Mouse (Mus musculus) heart, embryonic 16.5 days (tissue): ENCODE results near the gene Apbb2. TPM values are rescaled to one million over a fixed set of nuclear protein-coding genes. Genes with fewer than 3 reads are reported as not detected.

ENCODE experiments used
- ATAC-seq: fragments of 200-750 bp; cut with Nextera tagmentation; replicated peaks from 2 replicates; pipeline ENCODE4 v1.8.0; 2017; ENCODE audit warnings: moderate number of reproducible peaks; ENCODE audit not compliant: insufficient read depth, low FRiP score; ENCODE audit errors: extremely low read depth
- H3K27ac ChIP-seq: fragments of 300-500 bp; sonication (generic); 2 replicates; pipeline ENCODE4 v1.5.1; 2014; ENCODE audit warnings: mild to moderate bottlenecking, low read length, control low read depth, moderate library complexity
- H3K27me3 ChIP-seq: fragments of 300-500 bp; sonication (generic); 2 replicates; pipeline ENCODE4 v1.6.1; 2014; ENCODE audit warnings: low read length, mixed read lengths; ENCODE audit not compliant: control insufficient read depth, insufficient read depth
- H3K36me3 ChIP-seq: fragments of 300-500 bp; sonication (generic); 2 replicates; pipeline ENCODE4 v1.6.1; 2014; ENCODE audit not compliant: control insufficient read depth, insufficient read depth
- H3K4me1 ChIP-seq: fragments of 300-500 bp; sonication (generic); 2 replicates; pipeline ENCODE4 v1.6.1; 2014; ENCODE audit warnings: low read length, mixed read lengths; ENCODE audit not compliant: control insufficient read depth, insufficient read depth
- H3K4me2 ChIP-seq: fragments of 300-500 bp; sonication (generic); 2 replicates; pipeline ENCODE4 v1.6.1; 2014; ENCODE audit warnings: low read depth, mild to moderate bottlenecking, control low read depth, low read length
- H3K4me3 ChIP-seq: fragments of 300-500 bp; sonication (generic); 2 replicates; pipeline ENCODE4 v1.5.1; 2014; ENCODE audit warnings: mild to moderate bottlenecking, control low read depth, low read length
- H3K9ac ChIP-seq: fragments of 300-500 bp; sonication (generic); 2 replicates; pipeline ENCODE4 v1.6.1; 2014; ENCODE audit warnings: low read length, control low read depth
- H3K9me3 ChIP-seq: fragments of 300-500 bp; sonication (generic); replicated peaks from 2 replicates; pipeline ENCODE4 v1.6.1; 2016; ENCODE audit warnings: low read length; ENCODE audit not compliant: control insufficient read depth
- WGBS: fragments of 180-500 bp; shearing (Covaris S2); extraction: QIAGEN DNeasy Blood & Tissue Kit; methylation state at CpG from one replicate; pipeline ENCODE4 v1.1.7; 2014; 5-methylcytosine and 5-hydroxymethylcytosine counted together
- polyA plus RNA-seq: library from polyadenylated mRNA; unstranded; fragments of >200 nt; fragmentation: Nextera tagmentation; extraction: Ambion mirVana; gene quantifications from 2 replicates; pipeline ENCODE4 v1.2.1, GENCODE M21; 2015

Gene Apbb2
- polyA plus RNA-seq, 1 experiment from 2014 or later = 34.0 TPM

DNA sequence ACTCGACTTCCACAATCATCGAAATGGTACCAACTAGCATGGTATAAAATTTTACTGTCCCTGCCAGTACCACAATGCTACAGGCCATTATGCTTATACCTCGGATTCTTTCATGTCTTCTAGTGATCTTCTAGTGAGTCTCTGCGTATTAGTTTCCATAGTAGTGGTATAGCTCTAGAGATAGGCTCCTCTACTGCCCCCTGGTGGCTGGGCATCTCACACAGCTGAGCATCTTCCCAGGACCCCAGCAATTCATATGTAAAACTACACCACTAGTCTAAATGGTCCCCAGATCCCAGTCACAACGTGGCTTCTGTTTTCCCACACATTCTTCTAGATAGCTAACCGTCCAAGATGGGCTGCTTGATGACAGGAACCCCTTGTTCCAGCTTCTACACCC lies 299.2 kb downstream of the Apbb2 start:
- H3K4me1 ChIP-seq = peaks cover 27% of the 10 kb centered on the region
- H3K27ac ChIP-seq = peak overlapping the region; percentile 65
- no peaks in the 10 kb centered on the region for H3K27me3 ChIP-seq
- H3K36me3 ChIP-seq = no peaks in the 10 kb centered on the region
- WGBS = 65% methylated on average over 6 of the region's 6 CpGs
- H3K4me2 ChIP-seq = peak overlapping the region; percentile 35; the same call in 1 of the 2 replicates
- no peak overlapping the region for H3K9ac ChIP-seq
- ATAC-seq = no peak
- no peak overlapping the region for H3K4me3 ChIP-seq
- no peaks in the 10 kb centered on the region for H3K9me3 ChIP-seq

DNA sequence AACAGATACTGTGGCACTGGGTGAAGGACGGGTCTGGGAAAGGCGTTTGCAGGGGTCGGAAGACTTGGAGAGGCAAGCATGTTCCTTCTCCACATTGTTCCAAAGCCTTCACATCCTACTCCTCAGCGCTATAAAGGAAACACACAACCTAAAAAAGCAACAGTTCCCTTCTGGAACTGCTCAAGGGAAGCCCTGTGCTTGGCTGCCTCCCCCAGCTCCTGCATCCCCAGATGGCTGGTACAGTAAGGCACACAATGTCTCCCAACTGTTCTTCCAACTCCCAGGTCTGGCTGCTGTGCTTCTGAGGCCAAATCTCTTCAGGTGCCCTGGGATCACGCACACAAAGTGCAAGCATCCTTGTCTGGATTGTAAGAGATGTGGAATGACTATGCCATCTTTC lies 302.8 kb downstream of the Apbb2 start:
- Histone ChIP-seq H3K27ac (no peak overlapping the region), H3K27me3 (no peaks in the 10 kb centered on the region), H3K9ac (no peak overlapping the region), H3K4me2 (no peak overlapping the region), H3K36me3 (peaks cover 4% of the 10 kb centered on the region; the same call in 1 of the 2 replicates), H3K4me1 (peaks cover 8% of the 10 kb centered on the region), H3K9me3 (no peaks in the 10 kb centered on the region), H3K4me3 (no peak overlapping the region)
- WGBS = 84% methylated on average over 5 of the region's 5 CpGs
- ATAC-seq = no peak

DNA sequence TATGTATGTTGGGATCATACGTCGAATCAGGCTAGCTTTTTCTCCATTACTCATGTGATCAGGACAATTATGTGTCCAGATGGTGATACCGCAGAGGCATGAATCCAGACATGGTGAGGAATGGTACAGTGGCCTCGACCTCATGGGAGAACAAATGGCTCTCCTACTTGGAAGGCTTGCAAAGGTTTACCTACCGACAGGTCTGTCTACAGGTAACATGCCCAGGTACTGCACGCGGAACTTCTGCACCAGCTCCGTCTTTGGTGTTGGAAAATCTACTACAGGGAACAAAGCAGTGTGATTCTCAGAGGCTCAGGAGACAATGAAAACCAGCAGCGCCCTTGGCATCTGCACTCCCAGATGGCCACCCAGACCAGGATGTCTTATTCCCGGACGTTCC lies 307.8 kb downstream of the Apbb2 start:
- 93% methylated on average over 11 of the region's 11 CpGs for WGBS
- Histone ChIP-seq H3K9me3 (no peaks in the 10 kb centered on the region), H3K4me3 (no peak overlapping the region), H3K36me3 (peaks cover 18% of the 10 kb centered on the region), H3K27me3 (no peaks in the 10 kb centered on the region), H3K9ac (no peak overlapping the region), H3K4me2 (no peak overlapping the region), H3K4me1 (no peaks in the 10 kb centered on the region), H3K27ac (no peak overlapping the region)
- ATAC-seq = no peak

DNA sequence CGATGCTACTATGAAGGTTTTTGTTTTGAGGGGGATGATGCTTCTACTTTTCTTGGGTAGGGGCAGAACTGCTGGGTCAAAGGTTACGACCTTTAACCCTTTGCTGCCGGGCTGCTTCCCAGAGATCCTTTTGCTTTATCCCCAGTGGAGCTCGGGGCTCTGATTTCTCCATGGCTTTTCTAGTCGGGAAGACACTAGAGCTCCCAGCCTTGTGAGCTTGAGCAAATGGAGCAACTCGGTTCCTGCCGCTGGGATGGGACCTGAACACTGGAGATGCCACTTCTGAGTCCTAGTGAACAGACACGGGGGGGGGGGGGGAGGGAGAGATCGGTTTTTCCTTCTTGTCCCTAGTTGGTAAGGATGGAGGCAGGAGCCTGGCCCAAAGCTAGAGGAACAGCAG lies 308.3 kb downstream of the Apbb2 start:
- H3K4me1 ChIP-seq = no peaks in the 10 kb centered on the region
- H3K9me3 ChIP-seq = no peaks in the 10 kb centered on the region
- no peak overlapping the region for H3K27ac ChIP-seq
- no peak overlapping the region for H3K4me2 ChIP-seq
- H3K36me3 ChIP-seq = peaks cover 18% of the 10 kb centered on the region
- no peak for ATAC-seq
- H3K9ac ChIP-seq = no peak overlapping the region
- no peak overlapping the region for H3K4me3 ChIP-seq
- WGBS = 74% methylated on average over 9 of the region's 9 CpGs
- no peaks in the 10 kb centered on the region for H3K27me3 ChIP-seq

DNA sequence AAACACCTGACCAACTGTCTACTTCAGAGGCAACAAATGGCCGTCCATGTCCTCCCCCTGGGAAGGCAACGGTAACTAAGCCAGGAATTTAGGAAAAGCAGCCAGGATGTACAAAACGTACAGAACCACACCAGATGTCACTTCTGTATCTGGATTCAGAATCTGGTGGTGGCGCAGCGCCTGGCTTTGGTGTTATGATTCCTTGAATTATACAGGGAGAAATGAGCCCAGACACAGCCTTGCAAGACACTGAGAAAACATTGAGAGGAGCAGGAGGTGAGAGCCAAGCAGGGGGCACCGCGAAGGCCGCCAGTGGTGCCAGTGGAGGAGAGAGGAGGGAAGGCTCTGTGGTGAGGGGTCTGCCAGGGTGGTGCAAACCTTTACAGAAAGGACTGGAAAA lies 313.1 kb downstream of the Apbb2 start:
- Histone ChIP-seq H3K36me3 (peaks cover 19% of the 10 kb centered on the region), H3K4me3 (no peak overlapping the region), H3K9ac (no peak overlapping the region), H3K4me2 (no peak overlapping the region), H3K9me3 (no peaks in the 10 kb centered on the region), H3K4me1 (no peaks in the 10 kb centered on the region), H3K27me3 (no peaks in the 10 kb centered on the region), H3K27ac (no peak overlapping the region)
- ATAC-seq = no peak
- 79% methylated on average over 8 of the region's 8 CpGs for WGBS

DNA sequence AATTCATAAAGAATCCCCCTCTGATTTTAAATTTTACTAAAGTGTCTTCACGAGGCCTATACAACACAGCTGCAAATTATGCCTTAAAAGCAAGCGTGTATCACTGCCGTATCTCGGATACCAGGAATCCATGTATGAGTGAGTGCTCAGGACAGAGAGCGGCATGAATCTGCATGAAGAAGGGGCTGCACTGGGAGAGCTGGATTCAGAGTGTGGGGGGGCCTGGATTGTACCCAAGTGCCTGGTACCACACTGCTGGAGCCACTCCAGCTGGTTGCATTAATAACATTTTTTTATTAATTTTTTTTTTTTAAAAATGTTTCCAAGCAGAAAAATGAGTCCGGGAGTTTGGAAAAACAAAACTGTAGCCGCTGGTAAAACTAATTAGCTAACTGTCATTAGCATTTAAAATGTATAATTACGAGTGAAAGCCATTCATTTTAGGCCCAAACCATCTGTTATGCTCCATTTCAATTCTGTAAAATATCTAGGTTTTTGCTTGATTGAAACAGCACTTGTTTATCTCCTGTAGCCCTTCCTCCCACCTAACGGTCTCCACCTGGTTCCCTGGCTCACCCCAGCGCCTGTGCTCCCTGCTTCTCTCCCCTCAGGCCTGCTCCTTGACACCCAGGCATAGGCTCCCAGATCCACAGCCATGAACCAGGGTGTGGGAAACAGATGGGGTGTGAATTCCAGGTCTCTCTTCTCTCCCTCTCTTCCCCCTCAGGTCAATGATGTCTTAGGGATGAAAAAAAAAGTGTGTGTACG lies 314.1 kb downstream of the Apbb2 start:
- no peak overlapping the region for H3K27ac ChIP-seq
- H3K36me3 ChIP-seq = peaks cover 18% of the 10 kb centered on the region
- 88% methylated on average over 11 of the region's 11 CpGs for WGBS
- H3K4me2 ChIP-seq = no peak overlapping the region
- H3K4me1 ChIP-seq = no peaks in the 10 kb centered on the region
- H3K27me3 ChIP-seq = no peaks in the 10 kb centered on the region
- H3K4me3 ChIP-seq = no peak overlapping the region
- H3K9me3 ChIP-seq = no peaks in the 10 kb centered on the region
- no peak overlapping the region for H3K9ac ChIP-seq
- ATAC-seq = no peak

DNA sequence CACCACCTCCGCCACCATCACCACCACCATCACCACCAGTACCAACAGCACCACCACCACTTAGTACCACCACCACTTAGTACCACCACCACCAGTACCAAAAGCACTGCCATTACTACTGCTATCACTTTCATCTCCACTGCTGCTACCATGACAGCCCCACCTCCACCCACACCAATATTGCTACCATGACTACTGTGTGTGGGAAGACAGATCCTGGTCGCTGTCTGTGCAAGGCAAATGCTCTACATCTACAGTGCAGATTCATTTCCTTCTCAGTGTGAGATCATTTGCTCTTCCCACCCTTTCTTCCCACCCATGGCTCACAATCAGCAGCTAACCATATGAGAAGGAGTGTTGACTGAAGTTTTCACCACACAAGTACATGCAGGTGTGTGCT lies 315.7 kb downstream of the Apbb2 start:
- Histone ChIP-seq H3K9ac (no peak overlapping the region), H3K36me3 (peaks cover 16% of the 10 kb centered on the region; the same call in 1 of the 2 replicates), H3K4me1 (no peaks in the 10 kb centered on the region), H3K27me3 (no peaks in the 10 kb centered on the region), H3K4me2 (no peak overlapping the region), H3K9me3 (no peaks in the 10 kb centered on the region), H3K4me3 (no peak overlapping the region), H3K27ac (no peak overlapping the region)
- ATAC-seq = no peak
- 96% methylated on average over 2 of the region's 2 CpGs for WGBS

DNA sequence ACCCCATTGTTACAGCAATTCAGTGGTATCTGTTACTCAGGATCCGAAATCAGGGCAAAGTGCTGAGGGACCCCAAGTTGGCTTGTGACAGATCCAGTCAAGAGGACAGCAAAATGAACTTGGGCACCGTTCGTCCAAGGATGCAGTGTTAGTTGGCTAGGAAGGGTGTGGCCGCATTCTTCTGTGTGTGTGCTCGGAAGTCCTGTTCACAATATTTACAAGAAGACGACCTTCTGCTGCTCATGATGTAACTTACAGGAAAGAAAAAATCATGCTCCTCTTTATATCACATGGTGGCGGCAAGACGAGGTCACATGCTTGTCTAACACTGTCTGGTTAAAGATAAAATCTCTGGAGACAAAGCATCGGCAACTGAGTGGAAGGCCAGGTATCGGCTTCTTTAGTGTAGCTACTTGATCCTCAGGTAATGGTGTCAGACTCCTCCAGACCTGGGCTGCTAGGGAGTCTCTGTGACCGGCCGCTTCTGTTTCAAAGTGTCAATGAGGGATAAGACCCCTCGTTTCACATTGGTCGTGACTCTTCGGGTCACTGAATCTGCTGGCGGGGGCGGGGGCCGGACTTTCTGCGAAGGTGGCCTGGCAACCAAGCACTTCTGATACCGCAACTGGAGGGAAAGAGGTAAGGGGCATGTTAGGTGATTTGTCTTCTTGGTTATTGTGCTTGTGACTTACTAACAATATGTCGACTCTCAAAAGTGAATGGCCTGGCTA lies 316.3 kb downstream of the Apbb2 start:
- Histone ChIP-seq H3K36me3 (peaks cover 11% of the 10 kb centered on the region; the same call in 1 of the 2 replicates), H3K27ac (no peak overlapping the region), H3K9ac (no peak overlapping the region), H3K9me3 (no peaks in the 10 kb centered on the region), H3K4me3 (no peak overlapping the region), H3K4me2 (no peak overlapping the region), H3K4me1 (no peaks in the 10 kb centered on the region), H3K27me3 (no peaks in the 10 kb centered on the region)
- ATAC-seq = no peak
- 84% methylated on average over 21 of the region's 21 CpGs for WGBS

DNA sequence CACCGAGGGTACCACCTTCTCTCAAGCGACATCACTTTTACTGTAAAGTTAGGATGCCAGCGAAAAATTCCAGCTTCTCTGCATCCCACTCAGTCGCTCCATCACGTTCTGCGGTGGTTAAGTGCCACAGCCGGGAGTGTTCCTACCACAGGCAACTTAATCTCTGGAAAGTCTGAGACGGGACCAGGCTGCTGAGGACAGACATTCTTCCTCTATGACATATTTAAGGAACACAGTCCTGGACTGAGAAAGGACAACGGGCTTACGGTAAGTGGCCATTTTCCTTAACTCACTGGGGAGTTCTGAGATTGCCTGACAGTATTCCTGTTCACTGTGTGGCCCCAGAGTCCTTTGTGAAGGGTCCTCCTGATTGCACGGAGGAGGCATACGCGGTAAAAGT lies 318.0 kb downstream of the Apbb2 start:
- Histone ChIP-seq H3K4me2 (no peak overlapping the region), H3K9me3 (no peaks in the 10 kb centered on the region), H3K9ac (no peak overlapping the region), H3K27ac (no peak overlapping the region), H3K4me1 (no peaks in the 10 kb centered on the region), H3K4me3 (no peak overlapping the region), H3K27me3 (no peaks in the 10 kb centered on the region), H3K36me3 (peaks cover 8% of the 10 kb centered on the region; the same call in 1 of the 2 replicates)
- no peak for ATAC-seq
- 65% methylated on average over 13 of the region's 13 CpGs for WGBS
